In genomic region chr14:31493901-31494300, GRCm38 (mm10) we compare ENCODE assay signal across 8 mouse cellular contexts. TPM values are rescaled to one million over a fixed set of nuclear protein-coding genes. Genes with fewer than 3 reads are reported as not detected.
DNase-seq lines count a peak whose midpoint lies in the region; ATAC-seq and TF ChIP-seq lines count a peak whose summit lies in the region.

No protein-coding gene starts in this region.

- H3K9ac ChIP-seq in MEL (ENCODE audit: control insufficient read depth, low read depth, low read length, poor library complexity, severe bottlenecking) = peak overlapping the region; percentile 95
- H3K9ac ChIP-seq in hindbrain, embryonic 15.5 days = peak overlapping the region; percentile 79
- peak overlapping the region; percentile 96 for H3K9ac ChIP-seq in midbrain, embryonic 15.5 days

- H3K27me3 ChIP-seq in kidney, adult 2 months (replicated peaks; ENCODE audit: control insufficient read depth, insufficient read depth, low read length) = no peaks in the 10 kb centered on the region
- H3K27me3 ChIP-seq in MEL (ENCODE audit: control insufficient read depth in 1 of 2, insufficient read depth in 2 of 2, low read length in 2 of 2) = no peaks in the 10 kb centered on the region
- no peaks in the 10 kb centered on the region for H3K27me3 ChIP-seq in hindbrain, embryonic 15.5 days
- H3K27me3 ChIP-seq in midbrain, embryonic 15.5 days (replicated peaks) = no peaks in the 10 kb centered on the region

- no peak for TF ChIP-seq CTCF in kidney, adult 2 months (conservative IDR thresholded peaks at IDR 0.05; ENCODE audit: insufficient read depth, insufficient read length, low read depth, low read length)
- TF ChIP-seq CTCF in MEL (IDR thresholded peaks at IDR 0.05 in 2 of 3, conservative IDR thresholded peaks at IDR 0.05 in 1 of 3; ENCODE audit: control insufficient read depth in 1 of 3, insufficient read depth in 1 of 3, low read depth in 2 of 3, low read length in 3 of 3, poor library complexity in 1 of 3, severe bottlenecking in 1 of 3) = no peak

- H3K4me1 ChIP-seq in kidney, adult 2 months (ENCODE audit: control insufficient read depth, insufficient read depth, low read length) = peaks cover 11% of the 10 kb centered on the region; the same call in 1 of the 2 replicates
- peaks cover 5 to 13% of the 10 kb centered on the region in 2 experiments for H3K4me1 ChIP-seq in MEL (ENCODE audit: control insufficient read depth in 1 of 2, insufficient read depth in 2 of 2, low read length in 2 of 2)
- H3K4me1 ChIP-seq in hindbrain, embryonic 15.5 days (replicated peaks) = peaks cover 39% of the 10 kb centered on the region
- peaks cover 41% of the 10 kb centered on the region for H3K4me1 ChIP-seq in midbrain, embryonic 15.5 days

- H3K9me3 ChIP-seq in MEL (replicated peaks; ENCODE audit: insufficient read depth, low read length) = no peaks in the 10 kb centered on the region
- H3K9me3 ChIP-seq in hindbrain, embryonic 15.5 days = no peaks in the 10 kb centered on the region
- H3K9me3 ChIP-seq in midbrain, embryonic 15.5 days = no peaks in the 10 kb centered on the region

- peaks cover 63% of the 10 kb centered on the region for H3K79me2 ChIP-seq in MEL (ENCODE audit: control insufficient read depth, insufficient read depth, low read length, poor library complexity)

- peak overlapping the region; percentile 87 for H3K4me3 ChIP-seq in kidney, adult 2 months (ENCODE audit: insufficient read depth, low read depth, low read length)
- H3K4me3 ChIP-seq in MEL (ENCODE audit: control insufficient read depth in 1 of 2, insufficient read depth in 1 of 2, low read depth in 2 of 2, low read length in 2 of 2) = peak overlapping the region; percentile 87 to 98
- H3K4me3 ChIP-seq in hindbrain, embryonic 15.5 days = peak overlapping the region; percentile 98
- H3K4me3 ChIP-seq in midbrain, embryonic 15.5 days = peak overlapping the region; percentile 97

- no peak overlapping the region for H3K27ac ChIP-seq in kidney, adult 2 months (ENCODE audit: insufficient read depth, low read depth, low read length)
- H3K27ac ChIP-seq in MEL (ENCODE audit: control insufficient read depth, low read depth, low read length) = peak overlapping the region; percentile 88
- H3K27ac ChIP-seq in hindbrain, embryonic 15.5 days (replicated peaks) = no peak overlapping the region
- H3K27ac ChIP-seq in midbrain, embryonic 15.5 days = no peak overlapping the region

- TF ChIP-seq POLR2A in kidney, adult 2 months (IDR thresholded peaks at IDR 0.05; ENCODE audit: low read depth, low read length) = no peak
- no peak for TF ChIP-seq POLR2A in MEL (IDR thresholded peaks at IDR 0.05; ENCODE audit: control insufficient read depth in 1 of 2, insufficient read depth in 1 of 2, low read depth in 1 of 2, low read length in 2 of 2, poor library complexity in 1 of 2)

- peak overlapping the region; percentile 96 for H3K4me2 ChIP-seq in hindbrain, embryonic 15.5 days
- H3K4me2 ChIP-seq in midbrain, embryonic 15.5 days = peak overlapping the region; percentile 80

- TF ChIP-seq RAD21 in MEL (IDR thresholded peaks at IDR 0.05; ENCODE audit: low read depth, low read length) = no peak

- WGBS in kidney, adult 2 months = 5% methylated on average over 9 of the region's 9 CpGs
- WGBS in hindbrain, embryonic 15.5 days = 50% methylated on average over 9 of the region's 9 CpGs
- WGBS in midbrain, embryonic 15.5 days = 56% methylated on average over 9 of the region's 9 CpGs

- TF ChIP-seq EP300 in MEL (IDR thresholded peaks at IDR 0.05; ENCODE audit: low read depth in 1 of 2, low read length in 2 of 2) = no peak

- no peak for DNase-seq in kidney, adult 2 months
- no peak for DNase-seq in kidney, adult 11 months
- DNase-seq in MEL (ENCODE audit: low read depth, low spot score) = peak; percentile 56
- no peak for DNase-seq in cerebellum, postnatal 14 days
- no peak for DNase-seq in thymus, postnatal 36 days
- DNase-seq in retina, postnatal 1 day = no peak

- ATAC-seq in hindbrain, embryonic 15.5 days (ENCODE audit: low FRiP score, low read depth) = no peak
- ATAC-seq in midbrain, embryonic 15.5 days (replicated peaks) = no peak

- no peaks in the 10 kb centered on the region for H3K36me3 ChIP-seq in kidney, adult 2 months (ENCODE audit: control insufficient read depth, insufficient read depth, low read length)
- H3K36me3 ChIP-seq in MEL (ENCODE audit: control insufficient read depth in 1 of 2, insufficient read depth in 2 of 2, low read length in 2 of 2) = peaks cover 20 to 30% of the 10 kb centered on the region in 2 experiments
- H3K36me3 ChIP-seq in hindbrain, embryonic 15.5 days = peaks cover 22% of the 10 kb centered on the region
- peaks cover 10% of the 10 kb centered on the region; the same call in 1 of the 2 replicates for H3K36me3 ChIP-seq in midbrain, embryonic 15.5 days (replicated peaks)

TF ChIP-seq in MEL, 35 proteins besides CTCF, POLR2A, EP300 and RAD21:
- no peak for TF ChIP-seq SIN3A (IDR thresholded peaks at IDR 0.05; ENCODE audit: low read length)
- no peak for TF ChIP-seq RCOR1 (IDR thresholded peaks at IDR 0.05; ENCODE audit: low read depth, low read length)
- no peak for TF ChIP-seq ZMIZ1 (IDR thresholded peaks at IDR 0.05; ENCODE audit: low read depth, low read length)
- no peak for TF ChIP-seq GABPA (IDR thresholded peaks at IDR 0.05; ENCODE audit: low read depth, low read length)
- no peak for TF ChIP-seq CHD2 (IDR thresholded peaks at IDR 0.05; ENCODE audit: low read length)
- no peak for TF ChIP-seq USF2 (IDR thresholded peaks at IDR 0.05; ENCODE audit: borderline replicate concordance in 1 of 2, insufficient read depth in 1 of 2, low read depth in 1 of 2, low read length in 2 of 2)
- TF ChIP-seq MAFK (IDR thresholded peaks at IDR 0.05; ENCODE audit: borderline replicate concordance, low read depth, low read length) = no peak

RNA-seq across cellular contexts. Expression of gene Eaf1, which starts 0.3 kb away (rescaled TPM):
- polyA plus RNA-seq in kidney, adult 2 months (2012; rRNA removed) = 34.3 and 34.7 TPM in 2 replicates
- 44.4 and 50.6 TPM in 2 replicates for total RNA-seq in MEL (2012; rRNA removed)
- polyA plus RNA-seq in MEL (2012; ENCODE audit: insufficient read depth in 1 of 2, insufficient read length in 2 of 2, low read depth in 1 of 2, low replicate concordance in 2 of 2, missing spikeins in 1 of 2) = 10 to 100 TPM in 1 of 2 experiments, not detected in 1; 67.2 TPM
- 8.1 and 9.8 TPM in 2 replicates for polyA plus RNA-seq in hindbrain, embryonic 15.5 days (2015; fragmentation: Nextera tagmentation; extraction: Ambion mirVana)
- polyA plus RNA-seq in midbrain, embryonic 15.5 days (2015; fragmentation: Nextera tagmentation; extraction: Ambion mirVana) = 8.4 and 10.1 TPM in 2 replicates

RNA-seq across cellular contexts. Expression of gene Mettl6, which starts 0.9 kb away (rescaled TPM):
- 5.9 and 9.2 TPM in 2 replicates for polyA plus RNA-seq in kidney, adult 2 months (2012; rRNA removed)
- total RNA-seq in MEL (2012; rRNA removed) = 35.6 TPM in 2 replicates
- 10 to 100 TPM in 1 of 2 experiments, not detected in 1; 39.2 TPM for polyA plus RNA-seq in MEL (2012; ENCODE audit: insufficient read depth in 1 of 2, insufficient read length in 2 of 2, low read depth in 1 of 2, low replicate concordance in 2 of 2, missing spikeins in 1 of 2)
- polyA plus RNA-seq in hindbrain, embryonic 15.5 days (2015; fragmentation: Nextera tagmentation; extraction: Ambion mirVana) = 37.9 and 43.9 TPM in 2 replicates
- 42.5 and 48.7 TPM in 2 replicates for polyA plus RNA-seq in midbrain, embryonic 15.5 days (2015; fragmentation: Nextera tagmentation; extraction: Ambion mirVana)

RNA-seq across cellular contexts. Expression of gene Sh3bp5, which starts 58.0 kb away (rescaled TPM):
- 33.4 and 43.4 TPM in 2 replicates for polyA plus RNA-seq in kidney, adult 2 months (2012; rRNA removed)
- 0.19 and 0.36 TPM in 2 replicates for total RNA-seq in MEL (2012; rRNA removed)
- 1 to 10 TPM in 1 of 2 experiments, not detected in 1; 1.0 TPM for polyA plus RNA-seq in MEL (2012; ENCODE audit: insufficient read depth in 1 of 2, insufficient read length in 2 of 2, low read depth in 1 of 2, low replicate concordance in 2 of 2, missing spikeins in 1 of 2)
- polyA plus RNA-seq in hindbrain, embryonic 15.5 days (2015; fragmentation: Nextera tagmentation; extraction: Ambion mirVana) = 131 and 144 TPM in 2 replicates
- polyA plus RNA-seq in midbrain, embryonic 15.5 days (2015; fragmentation: Nextera tagmentation; extraction: Ambion mirVana) = 151 and 161 TPM in 2 replicates

Comparison
In these comparisons a context has a peak if more than half of its experiments do, and no peak if none do; other contexts are left out.
1. RNA of gene Sh3bp5, which starts 58.0 kb away (polyA plus RNA-seq): 151 to 161 TPM in midbrain, embryonic 15.5 days, 131 to 144 TPM in hindbrain, embryonic 15.5 days and 33.4 to 43.4 TPM in kidney, adult 2 months; 1.0 TPM in MEL; every median in the first group is over 10 times any median in the second.
2. Peak in every context shown above with its lines, with median percentiles within 50 percentile points of each other: H3K4me3 ChIP-seq and H3K9ac ChIP-seq.